Mouse (Mus musculus): ENCODE data around the gene A4galt. TPM values are rescaled to one million over a fixed set of nuclear protein-coding genes. Genes with fewer than 3 reads are reported as not detected.

Gene A4galt
- total and polyA plus RNA-seq, 3 experiments, result not detected

GRCm38 (mm10) chr15:83255191-83255782, 3.7 kb upstream of the A4galt start:
- H3K9ac ChIP-seq (ENCODE audit: control insufficient read depth, low read depth, low read length, poor library complexity, severe bottlenecking), result no peak overlapping the region
- H3K27ac ChIP-seq (ENCODE audit: control insufficient read depth, low read depth, low read length), result no peak overlapping the region
- DNase-seq (ENCODE audit: low read depth, low spot score), result peak; percentile 32
- H3K9me3 ChIP-seq (replicated peaks; ENCODE audit: insufficient read depth, low read length), result no peaks in the 10 kb centered on the region
- no peaks in the 10 kb centered on the region; a peak in 1 of 4 replicates for H3K27me3 ChIP-seq (ENCODE audit: control insufficient read depth in 1 of 2, insufficient read depth in 2 of 2, low read length in 2 of 2)
- H3K79me2 ChIP-seq (ENCODE audit: control insufficient read depth, insufficient read depth, low read length, poor library complexity), result no peaks in the 10 kb centered on the region
- peak; percentile 74; the same call in 1 of the 2 replicates for TF ChIP-seq MAFK (IDR thresholded peaks at IDR 0.05; ENCODE audit: borderline replicate concordance, low read depth, low read length)
- TF ChIP-seq CTCF (IDR thresholded peaks at IDR 0.05 in 2 of 3, conservative IDR thresholded peaks at IDR 0.05 in 1 of 3; ENCODE audit: control insufficient read depth in 1 of 3, insufficient read depth in 1 of 3, low read depth in 2 of 3, low read length in 3 of 3, poor library complexity in 1 of 3, severe bottlenecking in 1 of 3), result peak; percentile 33 to 47 (median 47)
- TF ChIP-seq SIN3A (IDR thresholded peaks at IDR 0.05; ENCODE audit: low read length), result no peak
- peaks cover 0 to 4% of the 10 kb centered on the region in 2 experiments; a peak in 1 of 4 replicates for H3K4me1 ChIP-seq (ENCODE audit: control insufficient read depth in 1 of 2, insufficient read depth in 2 of 2, low read length in 2 of 2)
- H3K4me3 ChIP-seq (ENCODE audit: control insufficient read depth in 1 of 2, insufficient read depth in 1 of 2, low read depth in 2 of 2, low read length in 2 of 2), result no peak overlapping the region
- no peaks in the 10 kb centered on the region for H3K36me3 ChIP-seq (ENCODE audit: control insufficient read depth in 1 of 2, insufficient read depth in 2 of 2, low read length in 2 of 2)

- Histone ChIP-seq H3K4me3 (ENCODE audit: control insufficient read depth in 1 of 2, insufficient read depth in 1 of 2, low read depth in 2 of 2, low read length in 2 of 2) (peak overlapping the region; percentile 28 to 33), H3K79me2 (ENCODE audit: control insufficient read depth, insufficient read depth, low read length, poor library complexity) (no peaks in the 10 kb centered on the region), H3K27ac (ENCODE audit: control insufficient read depth, low read depth, low read length) (no peak overlapping the region), H3K4me1 (ENCODE audit: control insufficient read depth in 1 of 2, insufficient read depth in 2 of 2, low read length in 2 of 2) (peaks cover 0 to 4% of the 10 kb centered on the region in 2 experiments; a peak in 1 of 4 replicates), H3K9ac (ENCODE audit: control insufficient read depth, low read depth, low read length, poor library complexity, severe bottlenecking) (no peak overlapping the region), H3K9me3 (replicated peaks; ENCODE audit: insufficient read depth, low read length) (no peaks in the 10 kb centered on the region), H3K27me3 (ENCODE audit: control insufficient read depth in 1 of 2, insufficient read depth in 2 of 2, low read length in 2 of 2) (no peaks in the 10 kb centered on the region; a peak in 1 of 4 replicates), H3K36me3 (ENCODE audit: control insufficient read depth in 1 of 2, insufficient read depth in 2 of 2, low read length in 2 of 2) (no peaks in the 10 kb centered on the region)
- TF ChIP-seq GATA1 (IDR thresholded peaks at IDR 0.05; ENCODE audit: low read depth, low read length) (0 out of 2 replicates have a peak, but pooled peaks have one; percentile 25), NELFE (IDR thresholded peaks at IDR 0.05; ENCODE audit: low read depth, low read length) (no peak), E2F4 (IDR thresholded peaks at IDR 0.05; ENCODE audit: borderline replicate concordance, low read depth, low read length) (no peak), MYC (IDR thresholded peaks at IDR 0.05; ENCODE audit: low read depth, low read length) (no peak), RAD21 (IDR thresholded peaks at IDR 0.05; ENCODE audit: low read depth, low read length) (no peak), POLR2AphosphoS5 (IDR thresholded peaks at IDR 0.05; ENCODE audit: borderline replicate concordance, low read depth, low read length) (no peak), POLR2A (IDR thresholded peaks at IDR 0.05; ENCODE audit: control insufficient read depth in 1 of 2, insufficient read depth in 1 of 2, low read depth in 1 of 2, low read length in 2 of 2, poor library complexity in 1 of 2) (no peak), SMC3 (IDR thresholded peaks at IDR 0.05; ENCODE audit: low read depth, low read length) (no peak), ETS1 (IDR thresholded peaks at IDR 0.05; ENCODE audit: low read depth, low read length) (peak; percentile 34; the same call in 1 of the 2 replicates), MXI1 (IDR thresholded peaks at IDR 0.05; ENCODE audit: low read depth, low read length) (no peak), CHD1 (IDR thresholded peaks at IDR 0.05; ENCODE audit: low read depth, low read length) (no peak), ZNF384 (IDR thresholded peaks at IDR 0.05; ENCODE audit: low read depth, low read length) (no peak), MYB (IDR thresholded peaks at IDR 0.05; ENCODE audit: low read depth, low read length) (no peak), HCFC1 (IDR thresholded peaks at IDR 0.05; ENCODE audit: low read depth, low read length) (no peak), ZKSCAN1 (IDR thresholded peaks at IDR 0.05; ENCODE audit: low read depth, low read length) (no peak), MAX (IDR thresholded peaks at IDR 0.05; ENCODE audit: low read length) (no peak), BHLHE40 (IDR thresholded peaks at IDR 0.05; ENCODE audit: borderline replicate concordance, low read depth, low read length) (no peak)
- DNase-seq (ENCODE audit: low read depth, low spot score), result peak; percentile 55
Measured at GRCm38 (mm10) chr15:83254372-83255070, 2.9 kb upstream of the A4galt start.

All from MEL (cell line).